Mouse (Mus musculus) hindbrain, embryonic 11.5 days (tissue): ENCODE results near the gene 1700010B08Rik. TPM values are rescaled to one million over a fixed set of nuclear protein-coding genes. Genes with fewer than 3 reads are reported as not detected.
"Not testable (repeated sequence)": the region's sequence is repeated elsewhere in the genome, so short reads cannot be mapped to it uniquely, and the experiment has no call there.

ENCODE experiments used
- ATAC-seq: fragments of 200-750 bp; cut with Nextera tagmentation; 2 replicates; pipeline ENCODE4 v1.8.0; 2017; ENCODE audit warnings: mild to moderate bottlenecking, moderate TSS enrichment, moderate library complexity; ENCODE audit not compliant: low FRiP score
- DNase-seq: peaks from one replicate; pipeline ENCODE4 v3.0.0-alpha.2; 2015; ENCODE audit warnings: low spot score
- H3K27ac ChIP-seq: fragments of 300-500 bp; sonication (generic); 2 replicates; pipeline ENCODE4 v1.5.1; 2014; ENCODE audit warnings: mild to moderate bottlenecking, low read depth, low read length
- H3K27me3 ChIP-seq: fragments of 300-500 bp; sonication (generic); 2 replicates; pipeline ENCODE4 v1.6.1; 2014; ENCODE audit warnings: mild to moderate bottlenecking, low read length, moderate library complexity, mixed read lengths; ENCODE audit not compliant: control insufficient read depth, insufficient read depth
- H3K36me3 ChIP-seq: fragments of 300-500 bp; sonication (generic); 2 replicates; pipeline ENCODE4 v1.6.1; 2014; ENCODE audit warnings: mild to moderate bottlenecking, low read length, moderate library complexity, mixed read lengths; ENCODE audit not compliant: control insufficient read depth, insufficient read depth
- H3K4me1 ChIP-seq: fragments of 300-500 bp; sonication (generic); replicated peaks from 2 replicates; pipeline ENCODE4 v1.6.1; 2014; ENCODE audit warnings: low read length, mixed read lengths; ENCODE audit not compliant: control insufficient read depth, insufficient read depth
- H3K4me2 ChIP-seq: fragments of 300-500 bp; sonication (generic); replicated peaks from 2 replicates; pipeline ENCODE4 v1.6.1; 2014; ENCODE audit warnings: mild to moderate bottlenecking, low read depth, low read length
- H3K4me3 ChIP-seq: fragments of 300-500 bp; sonication (generic); 2 replicates; pipeline ENCODE4 v1.5.1; 2014; ENCODE audit warnings: low read depth, low read length
- H3K9ac ChIP-seq: fragments of 300-500 bp; sonication (generic); 2 replicates; pipeline ENCODE4 v1.6.1; 2014; ENCODE audit warnings: low read depth, low read length
- H3K9me3 ChIP-seq: fragments of 300-500 bp; sonication (generic); 2 replicates; pipeline ENCODE4 v1.6.1; 2016; ENCODE audit warnings: low read length; ENCODE audit not compliant: control insufficient read depth
- WGBS: fragments of 180-500 bp; shearing (Covaris S2); extraction: QIAGEN DNeasy Blood & Tissue Kit; methylation state at CpG from one replicate; pipeline ENCODE4 v1.1.7; 2014; 5-methylcytosine and 5-hydroxymethylcytosine counted together
- polyA plus RNA-seq: library from polyadenylated mRNA; unstranded; fragments of >200 nt; fragmentation: Nextera tagmentation; extraction: Ambion mirVana; gene quantifications from 2 replicates; pipeline ENCODE4 v1.2.1, GENCODE M21; 2014

1700010B08Rik gene
- polyA plus RNA-seq, 1 experiment from 2014 or later = not detected

GRCm38 (mm10) chr2:173689835-173690234 lies 29.4 kb upstream of the 1700010B08Rik start:
- DNase-seq (no peak), ATAC-seq (no peak)
- H3K4me3 ChIP-seq = no peak overlapping the region
- H3K27me3 ChIP-seq = no peaks in the 10 kb centered on the region
- no peaks in the 10 kb centered on the region for H3K36me3 ChIP-seq
- H3K4me1 ChIP-seq = no peaks in the 10 kb centered on the region
- H3K27ac ChIP-seq = no peak overlapping the region
- no peaks in the 10 kb centered on the region for H3K9me3 ChIP-seq
- H3K9ac ChIP-seq = no peak overlapping the region
- no peak overlapping the region for H3K4me2 ChIP-seq

GRCm38 (mm10) chr2:173691748-173692147 lies 27.5 kb upstream of the 1700010B08Rik start:
- 95% methylated on average over 6 of the region's 6 CpGs for WGBS
- no peaks in the 10 kb centered on the region; the same call in 1 of the 2 replicates for H3K36me3 ChIP-seq

GRCm38 (mm10) chr2:173692693-173693092 lies 26.5 kb upstream of the 1700010B08Rik start:
- 93% methylated on average over 2 of the region's 2 CpGs for WGBS
- Histone ChIP-seq H3K27ac (no peak overlapping the region), H3K4me3 (no peak overlapping the region), H3K9ac (no peak overlapping the region), H3K4me1 (no peaks in the 10 kb centered on the region), H3K27me3 (no peaks in the 10 kb centered on the region), H3K4me2 (no peak overlapping the region), H3K9me3 (no peaks in the 10 kb centered on the region), H3K36me3 (no peaks in the 10 kb centered on the region; the same call in 1 of the 2 replicates)
- DNase-seq = no peak
- no peak for ATAC-seq

More at GRCm38 (mm10) chr2:173691748-173692147, 27.5 kb upstream of the 1700010B08Rik start:
- DNase-seq (no peak), ATAC-seq (no peak)
- no peak overlapping the region for H3K4me3 ChIP-seq
- H3K27ac ChIP-seq = no peak overlapping the region
- no peaks in the 10 kb centered on the region for H3K9me3 ChIP-seq
- H3K4me1 ChIP-seq = no peaks in the 10 kb centered on the region
- no peak overlapping the region for H3K4me2 ChIP-seq
- H3K27me3 ChIP-seq = no peaks in the 10 kb centered on the region
- no peak overlapping the region for H3K9ac ChIP-seq

DNA sequence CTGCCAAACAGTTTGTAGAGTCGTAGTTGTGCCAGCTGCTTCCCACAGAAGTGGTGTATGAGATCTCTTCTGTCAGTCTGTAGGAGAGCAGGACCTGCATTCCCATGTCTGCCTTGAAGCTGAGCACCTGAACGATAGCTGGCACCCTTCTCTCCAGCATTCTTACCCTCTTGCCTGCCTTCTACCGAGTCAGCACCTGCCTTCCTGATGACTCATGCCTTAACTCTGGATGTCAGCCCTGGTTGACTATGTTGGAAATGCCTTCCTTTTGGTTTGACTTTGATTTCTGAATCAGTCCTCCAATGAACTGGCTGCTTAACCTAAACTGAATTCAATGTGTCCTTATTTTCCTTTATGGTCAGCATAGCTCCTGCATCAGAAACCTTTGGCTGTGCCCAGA lies 20.4 kb upstream of the 1700010B08Rik start:
- Histone ChIP-seq H3K9me3 (no peaks in the 10 kb centered on the region), H3K36me3 (no peaks in the 10 kb centered on the region; the same call in none of the 2 replicates), H3K4me3 (no peak overlapping the region), H3K27me3 (no peaks in the 10 kb centered on the region), H3K4me1 (no peaks in the 10 kb centered on the region), H3K27ac (no peak overlapping the region), H3K9ac (no peak overlapping the region), H3K4me2 (no peak overlapping the region)
- ATAC-seq (no peak), DNase-seq (no peak)
- 88% methylated on average over 3 of the region's 3 CpGs for WGBS

DNA sequence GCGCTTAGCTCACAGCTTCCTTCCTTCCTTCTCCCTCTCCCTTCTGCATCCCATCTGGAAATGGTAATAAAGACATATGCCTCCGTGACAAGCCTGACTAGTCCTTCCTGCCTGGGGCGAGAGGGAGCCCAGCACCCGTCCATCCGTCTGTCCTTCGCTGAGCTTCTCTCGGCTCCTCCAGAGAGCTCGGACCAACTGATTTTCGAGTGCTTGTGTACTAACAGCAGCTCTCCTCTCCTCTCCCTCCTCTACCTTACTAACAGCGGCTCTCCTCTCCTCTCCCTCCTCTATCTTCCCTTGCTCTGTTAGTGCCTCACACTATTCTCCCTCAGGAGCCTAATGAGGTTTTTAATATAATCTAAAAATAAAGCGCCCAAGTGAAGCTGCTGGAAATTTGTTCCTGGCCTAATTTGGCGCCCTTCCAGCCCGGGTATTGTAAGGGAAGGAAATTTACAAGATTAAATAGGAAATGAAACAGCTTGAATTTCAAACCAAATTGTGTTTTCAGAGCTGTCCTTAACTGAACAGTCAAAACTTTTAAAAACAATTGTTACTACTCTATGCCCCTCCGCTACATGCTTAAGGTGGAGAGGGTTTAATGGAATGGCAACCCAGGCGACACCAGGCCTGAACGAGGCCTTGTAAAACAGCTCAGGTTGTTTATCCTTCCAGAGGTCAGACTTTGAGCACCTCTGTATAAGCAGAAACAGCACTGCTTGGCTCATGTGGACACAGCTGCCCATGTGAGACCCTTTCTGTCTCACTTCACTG lies 16.9 kb upstream of the 1700010B08Rik start:
- Histone ChIP-seq H3K36me3 (no peaks in the 10 kb centered on the region; the same call in 1 of the 2 replicates), H3K27ac (no peak overlapping the region)

GRCm38 (mm10) chr2:173702867-173703237 lies 16.4 kb upstream of the 1700010B08Rik start:
- no peaks in the 10 kb centered on the region for H3K9me3 ChIP-seq
- DNase-seq (no peak), ATAC-seq (no peak)
- whole genome bisulfite sequencing = 84% methylated on average over 12 of the region's 12 CpGs
- no peak overlapping the region for H3K9ac ChIP-seq
- no peaks in the 10 kb centered on the region for H3K4me1 ChIP-seq
- no peak overlapping the region for H3K4me2 ChIP-seq
- H3K27ac ChIP-seq = no peak overlapping the region
- no peak overlapping the region for H3K4me3 ChIP-seq
- no peaks in the 10 kb centered on the region; the same call in 1 of the 2 replicates for H3K36me3 ChIP-seq
- H3K27me3 ChIP-seq = no peaks in the 10 kb centered on the region

More for the DNA sequence above, 16.9 kb upstream of the 1700010B08Rik start:
- no peaks in the 10 kb centered on the region for H3K9me3 ChIP-seq
- H3K4me1 ChIP-seq = no peaks in the 10 kb centered on the region
- no peak overlapping the region for H3K4me2 ChIP-seq
- H3K27me3 ChIP-seq = no peaks in the 10 kb centered on the region
- no peak for DNase-seq
- 80% methylated on average over 16 of the region's 16 CpGs for WGBS
- no peak overlapping the region for H3K9ac ChIP-seq
- no peak overlapping the region for H3K4me3 ChIP-seq
- no peak for ATAC-seq

- ATAC-seq (no peak), DNase-seq (no peak)
- Histone ChIP-seq H3K27ac (no peak overlapping the region), H3K4me2 (no peak overlapping the region), H3K27me3 (no peaks in the 10 kb centered on the region), H3K9me3 (no peaks in the 10 kb centered on the region), H3K9ac (no peak overlapping the region), H3K4me1 (no peaks in the 10 kb centered on the region), H3K36me3 (0 out of 2 replicates have a peak, but pooled peaks cover 3% of the 10 kb centered on the region), H3K4me3 (no peak overlapping the region)
- 91% methylated on average over 15 of the region's 15 CpGs for WGBS
Measured at GRCm38 (mm10) chr2:173705827-173706551, 13.2 kb upstream of the 1700010B08Rik start.

DNA sequence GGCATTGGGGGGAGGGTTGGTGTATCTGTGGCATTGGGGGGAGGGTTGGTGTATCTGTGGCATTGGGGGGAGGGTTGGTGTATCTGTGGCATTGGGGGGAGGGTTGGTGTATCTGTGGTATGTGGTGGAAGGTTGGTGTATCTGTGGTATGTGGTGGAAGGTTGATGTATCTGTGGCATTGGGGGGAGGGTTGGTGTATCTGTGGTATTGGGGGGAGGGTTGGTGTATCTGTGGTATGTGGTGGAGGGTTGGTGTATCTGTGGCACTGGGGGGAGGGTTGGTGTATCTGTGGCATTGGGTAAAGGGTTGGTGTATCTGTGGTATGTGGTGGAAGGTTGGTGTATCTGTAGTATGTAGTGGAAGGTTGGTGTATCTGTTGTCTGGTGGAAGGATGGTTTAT lies 11.6 kb upstream of the 1700010B08Rik start:
- ATAC-seq, DNase-seq, H3K4me2 ChIP-seq, H3K4me3 ChIP-seq, H3K9me3 ChIP-seq, H3K27me3 ChIP-seq, H3K36me3 ChIP-seq, H3K9ac ChIP-seq, H3K27ac ChIP-seq, H3K4me1 ChIP-seq: not testable (repeated sequence)
